Mouse (Mus musculus): ENCODE results near the gene Spink4. TPM values are rescaled to one million over a fixed set of nuclear protein-coding genes. Genes with fewer than 3 reads are reported as not detected.
A peak's percentile ranks its signal among the peaks of the same experiment; 100 is the strongest.

Spink4 gene
- total RNA-seq, 2 experiments from 2014 or later = not detected

- DNase-seq (ENCODE audit: low spot score in 2 of 2) = peak; percentile 97 to 98
- intact Hi-C loops (cut with DNase I) = loop anchor here (2.0 to 5.0 kb wide), 2 partner anchors 23 to 191 kb away; partner anchors contain the start of genes Nfx1 and Smu1
Measured at GRCm38 (mm10) chr4:40948160-40948708, 28.4 kb downstream of the Spink4 start, which contains the start of the genes Bag1 and Chmp5. TSS of gene Bag1 (minus strand) at chr4:40948294. TSS of gene Chmp5 (plus strand) at chr4:40948407.

- no peak for DNase-seq (ENCODE audit: low spot score in 2 of 2)
- intact Hi-C loops (cut with DNase I) = no loop called here
Measured at GRCm38 (mm10) chr4:40953521-40953920, 33.7 kb downstream of the Spink4 start.

DNA sequence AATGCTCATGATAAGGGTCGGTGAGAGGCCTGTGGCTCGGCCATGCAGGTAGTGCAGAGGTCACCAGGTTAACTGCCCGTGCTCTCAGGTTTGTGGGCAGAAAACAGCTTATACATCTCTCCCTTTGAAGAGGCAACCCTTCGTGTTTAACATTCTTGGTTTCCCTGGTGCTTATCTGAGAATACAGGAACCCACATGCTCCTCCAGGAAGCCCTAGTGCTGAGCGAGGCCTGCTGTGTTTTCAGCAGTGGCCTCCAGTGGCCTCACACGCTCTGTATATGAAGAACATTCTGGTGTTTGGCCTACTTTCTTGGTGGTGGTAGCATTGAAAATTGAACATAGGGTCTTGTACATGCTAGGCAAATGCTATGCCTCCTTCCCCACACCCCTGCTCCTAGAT lies 36.1 kb downstream of the Spink4 start:
- intact Hi-C loops (cut with DNase I) = no loop called here
- DNase-seq (ENCODE audit: low spot score in 2 of 2) = no peak

DNA sequence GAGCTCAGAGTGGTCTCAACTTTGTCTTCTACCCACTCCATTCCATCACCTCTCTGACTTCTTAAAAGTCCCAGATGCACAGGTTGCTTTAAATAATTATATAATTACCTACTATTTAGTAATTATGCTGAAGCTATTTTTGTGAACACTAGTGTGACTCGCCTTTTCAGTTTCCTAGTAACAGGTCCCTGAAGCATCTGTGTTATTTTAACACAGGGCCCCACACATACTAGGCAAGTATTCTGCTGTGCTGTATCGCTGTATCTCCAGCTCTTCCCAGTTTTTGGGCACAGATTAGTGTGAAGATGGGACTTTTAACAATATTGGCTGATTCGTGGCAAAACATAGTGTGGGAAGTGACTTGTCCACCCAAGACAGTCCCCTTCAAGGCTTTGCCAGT lies 43.7 kb downstream of the Spink4 start:
- intact Hi-C loops (cut with DNase I) = no loop called here
- no peak for DNase-seq (ENCODE audit: low spot score in 2 of 2)

DNA sequence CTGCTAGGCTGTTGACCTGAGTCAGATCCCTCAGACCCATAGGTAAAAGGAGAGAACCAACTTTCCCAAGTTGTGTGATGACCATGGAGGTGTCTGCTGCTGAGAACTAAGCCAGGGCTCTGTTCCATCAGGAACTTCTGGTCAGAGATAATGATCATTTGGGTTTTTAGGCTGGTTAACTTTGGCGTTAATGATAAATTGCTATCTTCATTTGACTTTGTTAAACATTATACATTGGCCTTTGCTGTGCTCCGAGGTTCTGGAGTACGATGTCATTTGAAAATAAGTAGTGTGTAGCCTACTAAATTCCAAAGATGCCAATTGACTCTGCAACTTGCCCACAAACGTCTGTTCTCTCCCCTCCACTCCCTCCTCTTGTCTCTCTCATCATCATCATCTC lies 49.3 kb downstream of the Spink4 start:
- intact Hi-C loops (cut with DNase I) = no loop called here
- no peak for DNase-seq (ENCODE audit: low spot score in 2 of 2)

GRCm38 (mm10) chr4:40969781-40970591 lies 50.1 kb downstream of the Spink4 start:
- intact Hi-C loops (cut with DNase I) = loop anchor here (2.0 kb wide), 1 partner anchor 21 kb away; the partner anchor contains the start of genes Bag1 and Chmp5
- no peak for DNase-seq (ENCODE audit: low spot score in 2 of 2)

- DNase-seq (ENCODE audit: low spot score in 2 of 2) = no peak
Measured at GRCm38 (mm10) chr4:40970592-40970841, 50.7 kb downstream of the Spink4 start.

DNA sequence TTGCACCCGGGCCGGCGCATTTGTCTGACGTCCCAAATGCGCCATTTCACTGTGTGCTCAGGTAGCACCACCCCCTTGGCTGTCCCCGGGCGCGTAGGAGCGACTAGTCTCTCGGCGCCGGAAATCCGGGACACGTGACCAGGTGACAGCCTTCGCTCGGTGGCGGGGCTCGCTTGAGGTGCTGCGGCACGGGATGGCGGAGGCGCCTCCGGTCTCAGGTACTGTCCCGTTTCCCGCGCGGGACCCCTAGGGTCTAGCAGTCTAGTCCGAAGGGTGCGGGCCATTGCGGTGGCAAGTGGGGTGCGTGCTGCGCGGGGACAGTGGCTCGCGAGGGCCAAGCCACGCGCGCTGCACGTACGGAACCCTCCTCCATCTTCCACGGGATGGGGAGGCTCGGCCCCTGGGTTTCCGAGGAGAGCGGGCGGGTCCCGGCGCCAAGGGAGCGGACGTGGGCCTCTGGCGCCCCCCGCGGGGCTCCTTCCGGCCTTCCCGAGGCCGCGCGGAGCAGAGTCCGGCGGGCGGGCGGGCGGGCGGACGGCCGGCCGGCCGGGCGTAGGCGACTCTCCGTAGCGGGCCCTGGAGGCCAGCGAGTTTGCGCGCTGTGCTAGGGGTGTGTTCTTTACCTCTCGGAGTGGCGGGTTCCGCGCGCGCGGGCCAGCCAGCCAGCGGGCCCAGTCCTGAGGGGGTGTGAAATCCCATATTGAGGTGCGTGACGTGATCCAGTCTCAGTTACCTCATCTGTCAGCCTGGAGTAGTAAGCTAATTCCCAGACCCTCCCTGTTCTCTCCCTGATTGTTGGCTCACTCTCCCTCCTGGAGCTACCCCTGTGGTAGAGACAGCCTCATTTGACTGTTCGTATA lies 51.2 kb downstream of the Spink4 start, which contains the start of gene Nfx1:
Gene Nfx1 (plus strand): TSS at position 65 of the 860 bp plus-strand sequence.
- peak; percentile 96 to 97 for DNase-seq (ENCODE audit: low spot score in 2 of 2)
- intact Hi-C loops (cut with DNase I) = loop anchor here (2.0 kb wide), 1 partner anchor 22 kb away; the partner anchor contains the start of genes Bag1 and Chmp5

More at GRCm38 (mm10) chr4:40970592-40970841, 50.7 kb downstream of the Spink4 start:
- intact Hi-C loops (cut with DNase I) = loop anchor here (2.0 kb wide), 1 partner anchor 22 kb away; the partner anchor contains the start of genes Bag1 and Chmp5

DNA sequence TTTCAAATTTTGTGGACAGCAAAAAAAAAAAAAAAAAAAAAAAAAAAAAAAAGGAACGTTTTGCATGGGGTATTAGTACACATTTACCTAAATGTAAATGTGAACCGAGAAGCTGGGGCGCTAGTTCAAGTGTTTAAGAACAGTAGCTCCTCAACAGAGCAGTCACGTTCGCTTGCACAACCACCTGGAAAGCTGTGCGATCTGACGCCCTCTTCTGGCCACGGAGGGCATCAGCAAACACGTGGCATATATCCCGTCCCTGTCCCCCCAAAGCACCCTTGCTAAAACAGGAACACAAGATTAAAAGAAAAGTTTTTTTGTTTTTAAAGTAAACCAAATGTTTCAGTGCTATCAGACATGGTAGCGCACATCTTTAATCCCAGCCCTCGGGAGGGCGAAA lies 51.9 kb downstream of the Spink4 start:
- intact Hi-C loops (cut with DNase I) = loop anchor here (2.0 kb wide), 1 partner anchor 23 kb away; the partner anchor contains the start of genes Bag1 and Chmp5
- no peak for DNase-seq (ENCODE audit: low spot score in 2 of 2)

DNA sequence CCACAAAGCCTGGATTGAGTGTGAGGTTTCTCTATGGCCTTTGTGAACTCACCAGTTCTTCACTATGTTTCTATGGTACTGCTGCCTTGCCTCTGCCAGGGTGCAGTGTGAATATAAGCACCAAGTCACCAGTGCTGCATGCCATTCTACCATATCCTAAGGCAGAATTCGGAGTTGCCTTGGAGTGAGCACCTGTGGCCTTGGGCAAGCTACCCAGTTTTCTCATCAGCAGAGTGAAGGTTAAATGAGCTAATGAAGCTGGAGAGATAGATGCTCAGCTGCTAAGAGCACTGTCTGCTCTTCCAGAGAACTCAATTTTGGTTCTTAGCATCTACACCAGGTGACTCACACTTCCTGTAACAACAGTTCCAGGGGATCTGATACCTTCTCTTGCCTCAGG lies 54.2 kb downstream of the Spink4 start:
- intact Hi-C loops (cut with DNase I) = no loop called here
- DNase-seq (ENCODE audit: low spot score in 2 of 2) = no peak

- no peak for DNase-seq (ENCODE audit: low spot score in 2 of 2)
- intact Hi-C loops (cut with DNase I) = no loop called here
Measured at GRCm38 (mm10) chr4:40975678-40976077, 55.8 kb downstream of the Spink4 start.

DNA sequence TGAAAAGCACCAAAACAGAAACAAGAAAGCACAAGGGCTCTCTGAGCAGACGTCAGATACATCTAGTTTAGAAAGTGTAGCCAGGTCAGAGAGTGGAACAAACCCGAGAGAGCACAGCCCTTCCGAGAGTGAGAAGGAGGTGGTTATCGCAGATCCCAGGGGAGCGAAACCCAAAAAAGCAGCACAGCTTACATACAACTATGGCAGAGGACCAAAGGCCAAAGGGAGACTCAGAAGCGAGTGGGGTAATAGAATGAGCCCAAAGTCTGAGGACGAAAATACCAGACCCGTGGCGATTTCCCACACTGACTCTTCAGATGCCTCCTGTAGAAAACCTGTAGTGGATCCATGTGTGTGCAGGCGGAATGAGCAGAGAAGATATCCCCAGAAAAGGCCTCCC lies 56.8 kb downstream of the Spink4 start:
- DNase-seq (ENCODE audit: low spot score in 2 of 2) = no peak
- intact Hi-C loops (cut with DNase I) = no loop called here

DNA sequence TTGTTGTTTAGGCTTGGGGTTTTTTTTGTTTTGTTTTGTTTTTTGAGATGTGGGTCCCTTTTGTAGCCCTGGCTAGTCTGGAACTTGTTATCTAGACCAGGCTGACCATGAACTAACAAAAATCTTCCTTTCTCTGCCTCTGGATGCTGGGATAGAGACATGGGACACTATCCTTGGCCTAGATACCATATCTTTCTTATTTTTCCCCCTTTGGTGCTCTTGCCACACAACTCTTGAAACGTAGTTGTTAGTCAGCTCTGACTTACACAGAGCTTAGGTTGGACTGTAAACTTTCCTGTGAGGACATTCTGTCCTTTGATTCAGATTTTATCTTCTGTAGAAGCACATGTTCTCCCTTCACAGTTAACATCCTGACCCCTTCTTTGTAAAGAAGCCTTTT lies 59.6 kb downstream of the Spink4 start:
- intact Hi-C loops (cut with DNase I) = no loop called here
- no peak for DNase-seq (ENCODE audit: low spot score in 2 of 2)

Other genes with a start within 250 kb of the Spink4 start
- 10 to 100 TPM; 28.1 to 29.8 TPM for gene Aptx, start 216.9 kb upstream of the Spink4 start, total RNA-seq (2021)
- 100 to 1,000 TPM; 267 to 314 TPM for gene Dnaja1, start 197.9 kb upstream of the Spink4 start, total RNA-seq (2021)
- gene Smu1, start 162.1 kb upstream of the Spink4 start, total RNA-seq (2021) = 10 to 100 TPM; 48.2 TPM
- gene B4galt1, start 66.0 kb upstream of the Spink4 start, total RNA-seq (2021) = 1 to 10 TPM; 4.1 to 5.1 TPM
- 100 to 1,000 TPM; 170 to 211 TPM for gene Bag1, start 28.2 kb downstream of the Spink4 start, total RNA-seq (2021)
- 10 to 100 TPM; 81.2 to 81.6 TPM for gene Chmp5, start 28.4 kb downstream of the Spink4 start, total RNA-seq (2021)
- 10 to 100 TPM; 67.3 to 78.5 TPM for gene Nfx1, start 50.9 kb downstream of the Spink4 start, total RNA-seq (2021)
- not detected for gene Aqp7, start 128.1 kb downstream of the Spink4 start, total RNA-seq (2021)
- gene Aqp3, start 178.1 kb downstream of the Spink4 start, total RNA-seq (2021) = not detected
- 10 to 100 TPM; 84.6 to 88.9 TPM for gene Nol6, start 204.4 kb downstream of the Spink4 start, total RNA-seq (2021)
- gene Ube2r2, start 215.7 kb downstream of the Spink4 start, total RNA-seq (2021) = 10 to 100 TPM; 78.0 to 80.2 TPM

Measured in left cerebral cortex, postnatal 36 days (tissue).